Mouse (Mus musculus) heart, adult 2 months (tissue): ENCODE measurements around the gene Gcfc2. TPM values are rescaled to one million over a fixed set of nuclear protein-coding genes. Genes with fewer than 3 reads are reported as not detected.

Source experiments
- DNase-seq, 2 experiments: peaks; one replicate each; pipeline ENCODE4 v3.0.0; 2021
- H3K27ac ChIP-seq: fragments of 200-600 bp; 2 replicates; pipeline ENCODE4 v1.8.1; 2022
- H3K27me3 ChIP-seq: fragments of 200-500 bp; 2 replicates; pipeline ENCODE4 v1.6.1; 2012; ENCODE audit warnings: mild to moderate bottlenecking, low read length, inconsistent platforms, mixed read lengths; ENCODE audit not compliant: control insufficient read depth, insufficient read depth
- H3K36me3 ChIP-seq: fragments of 200-500 bp; 2 replicates; pipeline ENCODE4 v1.6.1; 2012; ENCODE audit warnings: low read length, inconsistent platforms; ENCODE audit not compliant: control insufficient read depth, insufficient read depth
- H3K4me1 ChIP-seq: fragments of 200-500 bp; 2 replicates; pipeline ENCODE4 v1.6.1; 2011; ENCODE audit warnings: low read length; ENCODE audit not compliant: control insufficient read depth, insufficient read depth
- H3K4me3 ChIP-seq: fragments of 200-600 bp; 2 replicates; pipeline ENCODE4 v1.8.1; 2022
- H3K79me2 ChIP-seq: fragments of 200-500 bp; replicated peaks from 2 replicates; pipeline ENCODE4 v1.6.1; 2012; ENCODE audit warnings: mild to moderate bottlenecking, inconsistent platforms, low read length, moderate library complexity, mixed read lengths; ENCODE audit not compliant: control insufficient read depth, insufficient read depth
- H3K9ac ChIP-seq: fragments of 200-500 bp; 2 replicates; pipeline ENCODE4 v1.6.1; 2012; ENCODE audit warnings: low read depth, mild to moderate bottlenecking, control low read depth, inconsistent platforms, low read length, mixed read lengths
- CTCF ChIP-seq: fragments of 200-600 bp; IDR thresholded peaks from 2 replicates; pipeline ENCODE4 v1.8.1; 2022; ENCODE audit warnings: antibody characterized with exemption, mild to moderate bottlenecking, moderate library complexity
- EP300 ChIP-seq: fragments of 200-500 bp; IDR thresholded peaks from 2 replicates; pipeline ENCODE4 v1.6.1; 2011; ENCODE audit warnings: low read depth, low read length, control low read depth; ENCODE audit not compliant: insufficient read depth
- POLR2A ChIP-seq: fragments of 200-500 bp; IDR thresholded peaks from 2 replicates; pipeline ENCODE4 v1.6.1; 2011; ENCODE audit warnings: mild to moderate bottlenecking, low read depth, low read length, control low read depth; ENCODE audit not compliant: insufficient read depth
- WGBS: fragments of 180-500 bp; shearing (Covaris S2); methylation state at CpG from one replicate; pipeline ENCODE4 v1.1.7; 2018; 5-methylcytosine and 5-hydroxymethylcytosine counted together
- intact Hi-C: fragments of 180-260 bp; cut with DNase I; formaldehyde crosslinking; loops from one replicate; pipeline ENCODE4 v1.15.1; 2025
- polyA plus RNA-seq: library from polyadenylated mRNA; depleted of rRNA; stranded (reverse); fragments of >200 nt; gene quantifications from 2 replicates; pipeline ENCODE4 v1.2.3, GENCODE M21; 2012
- total RNA-seq, 2 experiments: library from RNA; stranded (reverse); gene quantifications; 2 replicates each; pipeline ENCODE4 v1.2.3; 2021

Gcfc2 gene
- total and polyA plus RNA-seq, 3 experiments: 1.1 to 3.8 (median 3.2) TPM

DNA sequence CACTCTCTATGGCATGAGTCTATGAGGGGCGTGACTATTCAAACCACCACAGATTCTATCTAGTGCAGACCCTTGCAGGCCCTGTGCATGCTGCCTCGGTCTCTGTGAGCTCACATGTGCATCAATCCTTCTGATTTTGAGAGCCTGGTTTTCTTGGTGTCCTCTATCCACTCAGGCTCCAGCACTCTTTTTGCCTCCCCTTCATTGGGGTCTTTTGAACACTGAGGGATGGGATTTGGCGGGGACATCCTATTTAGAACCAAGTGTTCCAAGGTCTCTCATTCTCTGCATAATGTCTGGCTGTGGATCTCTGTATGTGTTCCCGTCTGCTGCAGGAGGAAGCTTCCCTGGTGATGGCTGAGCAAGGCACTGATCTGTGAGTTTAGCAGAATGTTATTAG, 55.8 kb downstream of the Gcfc2 start:
- H3K27ac ChIP-seq: no peak overlapping the region
- no peaks in the 10 kb centered on the region for H3K4me1 ChIP-seq
- no peak overlapping the region for H3K4me3 ChIP-seq
- no peak overlapping the region for H3K9ac ChIP-seq
- H3K27me3 ChIP-seq: 0 out of 2 replicates have a peak, but pooled peaks cover under 1% of the 10 kb centered on the region
- TF ChIP-seq EP300: no peak
- H3K79me2 ChIP-seq: no peaks in the 10 kb centered on the region
- DNase-seq: no peak
- 83% methylated on average over 4 of the region's 4 CpGs for WGBS
- no peaks in the 10 kb centered on the region for H3K36me3 ChIP-seq
- intact Hi-C loops: no loop called here

- no peak overlapping the region for H3K4me3 ChIP-seq
- TF ChIP-seq EP300 (no peak), POLR2A (no peak), CTCF (no peak)
- WGBS: 85% methylated on average over 8 of the region's 8 CpGs
- intact Hi-C loops: loop anchor here (2.0 to 5.0 kb wide), 3 partner anchors 626 to 986 kb away; no protein-coding TSS in a partner anchor
- no peaks in the 10 kb centered on the region for H3K4me1 ChIP-seq
- DNase-seq: no peak
- no peak overlapping the region for H3K27ac ChIP-seq
- H3K27me3 ChIP-seq: no peaks in the 10 kb centered on the region
- no peaks in the 10 kb centered on the region for H3K36me3 ChIP-seq
- H3K9ac ChIP-seq: no peak overlapping the region
- H3K79me2 ChIP-seq: no peaks in the 10 kb centered on the region
These were observed 62.7 kb downstream of the Gcfc2 start for GRCm38 (mm10) chr6:81986171-81986570.

GRCm38 (mm10) chr6:81986599-81986998, 63.1 kb downstream of the Gcfc2 start:
- intact Hi-C loops: loop anchor here (2.0 to 5.0 kb wide), 3 partner anchors 626 to 986 kb away; no protein-coding TSS in a partner anchor
- Histone ChIP-seq H3K36me3 (no peaks in the 10 kb centered on the region), H3K27me3 (no peaks in the 10 kb centered on the region), H3K9ac (no peak overlapping the region), H3K4me1 (no peaks in the 10 kb centered on the region), H3K27ac (no peak overlapping the region), H3K4me3 (no peak overlapping the region), H3K79me2 (no peaks in the 10 kb centered on the region)
- WGBS: 18% methylated on average over 5 of the region's 5 CpGs
- TF ChIP-seq CTCF (no peak), EP300 (no peak)
- no peak for DNase-seq

- DNase-seq: peak; percentile 79 to 84
- Histone ChIP-seq H3K4me1 (no peaks in the 10 kb centered on the region), H3K27ac (no peak overlapping the region), H3K27me3 (no peaks in the 10 kb centered on the region), H3K4me3 (no peak overlapping the region), H3K79me2 (no peaks in the 10 kb centered on the region), H3K9ac (no peak overlapping the region), H3K36me3 (no peaks in the 10 kb centered on the region)
- peak; percentile 72 for TF ChIP-seq CTCF
- no peak for TF ChIP-seq EP300
- intact Hi-C loops: loop anchor here (1.0 to 5.0 kb wide), 5 partner anchors 55 to 985 kb away; no protein-coding TSS in a partner anchor
- WGBS: 3% methylated on average over 9 of the region's 9 CpGs
These were observed 63.5 kb downstream of the Gcfc2 start for GRCm38 (mm10) chr6:81987010-81987409.

DNA sequence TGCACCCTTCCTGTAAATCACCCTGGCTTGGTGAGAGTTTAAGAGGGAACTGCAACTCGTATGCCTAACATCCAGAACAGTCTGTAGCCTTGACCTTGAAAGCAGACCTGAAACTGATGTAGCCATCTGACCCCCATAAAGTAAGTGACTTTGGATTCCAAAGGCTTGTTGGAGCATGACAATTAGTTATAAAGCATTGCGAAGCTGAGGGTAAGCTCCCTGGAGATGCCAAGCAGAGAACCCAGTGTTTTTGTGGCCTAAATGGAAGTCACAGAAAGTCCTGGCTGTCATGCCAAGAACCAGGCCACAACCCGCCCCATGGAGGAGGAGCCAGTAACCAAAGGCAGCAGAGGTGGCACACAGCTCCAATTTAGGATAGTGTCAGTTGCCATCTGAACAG, 64.1 kb downstream of the Gcfc2 start:
- Histone ChIP-seq H3K27me3 (no peaks in the 10 kb centered on the region), H3K79me2 (no peaks in the 10 kb centered on the region), H3K9ac (no peak overlapping the region), H3K4me3 (no peak overlapping the region), H3K4me1 (no peaks in the 10 kb centered on the region), H3K36me3 (no peaks in the 10 kb centered on the region), H3K27ac (no peak overlapping the region)
- WGBS: 77% methylated on average over 3 of the region's 3 CpGs
- no peak for DNase-seq
- TF ChIP-seq CTCF (no peak), POLR2A (no peak), EP300 (no peak)
- intact Hi-C loops: loop anchor here (1.0 to 5.0 kb wide), 5 partner anchors 55 to 985 kb away; no protein-coding TSS in a partner anchor

GRCm38 (mm10) chr6:81988341-81988740, 64.9 kb downstream of the Gcfc2 start:
- intact Hi-C loops: loop anchor here (5.0 kb wide), 2 partner anchors 624 to 984 kb away; no protein-coding TSS in a partner anchor
- H3K9ac ChIP-seq: no peak overlapping the region
- H3K4me1 ChIP-seq: no peaks in the 10 kb centered on the region
- no peak for DNase-seq
- WGBS: 94% methylated on average over 5 of the region's 5 CpGs
- H3K79me2 ChIP-seq: no peaks in the 10 kb centered on the region
- H3K27ac ChIP-seq: no peak overlapping the region
- no peak overlapping the region for H3K4me3 ChIP-seq
- TF ChIP-seq POLR2A (no peak), EP300 (no peak), CTCF (no peak)
- H3K36me3 ChIP-seq: no peaks in the 10 kb centered on the region
- H3K27me3 ChIP-seq: no peaks in the 10 kb centered on the region
